Mouse (Mus musculus): Measurements from ENCODE around the gene Dupd1. TPM values are rescaled to one million over a fixed set of nuclear protein-coding genes. Genes with fewer than 3 reads are reported as not detected.
A peak's percentile ranks its signal among the peaks of the same experiment; 100 is the strongest.

Gene Dupd1
- polyA plus RNA-seq, 1 experiment from 2014 or later = 0.10 TPM

- Histone ChIP-seq H3K4me3 (replicated peaks) (no peak overlapping the region), H3K9me3 (replicated peaks) (0 out of 2 replicates have a peak, but pooled peaks cover 4% of the 10 kb centered on the region), H3K4me2 (no peak overlapping the region), H3K9ac (no peak overlapping the region), H3K27me3 (peaks cover 22% of the 10 kb centered on the region), H3K4me1 (replicated peaks) (peaks cover 10% of the 10 kb centered on the region), H3K27ac (replicated peaks) (no peak overlapping the region), H3K36me3 (replicated peaks) (no peaks in the 10 kb centered on the region)
- WGBS (ENCODE audit: insufficient replicate concordance) = 73% methylated on average over 3 of the region's 3 CpGs
- no peak for ATAC-seq (ENCODE audit: insufficient read depth)
Measured at GRCm38 (mm10) chr14:21691070-21691469, 23.3 kb downstream of the Dupd1 start.

GRCm38 (mm10) chr14:21686376-21687279 lies 27.7 kb downstream of the Dupd1 start:
- H3K9me3 ChIP-seq (replicated peaks) = no peaks in the 10 kb centered on the region
- ATAC-seq (ENCODE audit: insufficient read depth) = peak; percentile 37; the same call in 1 of the 2 replicates
- peak overlapping the region; percentile 17 for H3K4me3 ChIP-seq (replicated peaks)
- peak overlapping the region; percentile 51 for H3K4me2 ChIP-seq
- peaks cover 43% of the 10 kb centered on the region for H3K27me3 ChIP-seq
- H3K36me3 ChIP-seq (replicated peaks) = no peaks in the 10 kb centered on the region
- H3K4me1 ChIP-seq (replicated peaks) = peaks cover 17% of the 10 kb centered on the region
- H3K27ac ChIP-seq (replicated peaks) = no peak overlapping the region
- H3K9ac ChIP-seq = no peak overlapping the region
- 16% methylated on average over 49 of the region's 49 CpGs for WGBS (ENCODE audit: insufficient replicate concordance)

DNA sequence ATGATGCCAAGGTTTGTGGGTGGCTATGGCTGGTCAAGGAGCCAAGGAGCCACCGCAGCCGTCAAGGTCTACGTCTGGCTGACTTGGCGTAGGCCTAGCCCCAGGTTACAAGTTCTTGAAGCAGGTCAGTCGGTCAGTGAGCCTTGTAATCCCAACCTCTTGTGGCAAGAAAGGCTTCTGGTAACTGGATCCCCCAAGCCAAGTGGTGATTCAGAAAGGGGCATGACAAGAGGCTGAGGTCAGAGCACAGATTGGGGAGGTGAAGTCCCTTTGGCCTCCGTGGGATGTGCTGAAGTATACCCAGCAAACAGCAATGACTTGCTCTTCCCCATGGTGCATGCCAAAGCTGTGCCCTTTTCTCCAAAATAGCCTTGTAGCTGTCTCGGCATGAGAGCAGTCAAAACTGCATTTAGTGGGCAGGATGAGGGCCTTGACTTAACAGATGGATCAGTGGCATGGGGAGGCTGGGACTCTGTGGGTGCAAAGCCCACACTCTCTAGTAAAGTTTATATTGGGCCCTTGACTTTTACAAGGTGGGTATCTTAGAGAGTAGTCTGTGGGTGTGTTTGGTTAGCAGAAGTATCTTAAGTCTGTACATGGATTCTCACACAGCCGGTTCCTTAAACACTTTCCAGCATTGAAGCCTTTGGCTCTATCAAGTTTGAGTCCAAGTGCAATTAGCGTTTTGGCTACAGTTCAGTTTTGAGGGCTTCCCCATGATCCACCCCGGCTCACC lies 28.8 kb downstream of the Dupd1 start:
- Histone ChIP-seq H3K9ac (no peak overlapping the region), H3K4me1 (replicated peaks) (peaks cover 17% of the 10 kb centered on the region), H3K36me3 (replicated peaks) (no peaks in the 10 kb centered on the region), H3K27me3 (peaks cover 43% of the 10 kb centered on the region), H3K27ac (replicated peaks) (no peak overlapping the region), H3K9me3 (replicated peaks) (no peaks in the 10 kb centered on the region), H3K4me2 (no peak overlapping the region), H3K4me3 (replicated peaks) (no peak overlapping the region)
- ATAC-seq (ENCODE audit: insufficient read depth) = no peak
- 67% methylated on average over 10 of the region's 10 CpGs for WGBS (ENCODE audit: insufficient replicate concordance)

DNA sequence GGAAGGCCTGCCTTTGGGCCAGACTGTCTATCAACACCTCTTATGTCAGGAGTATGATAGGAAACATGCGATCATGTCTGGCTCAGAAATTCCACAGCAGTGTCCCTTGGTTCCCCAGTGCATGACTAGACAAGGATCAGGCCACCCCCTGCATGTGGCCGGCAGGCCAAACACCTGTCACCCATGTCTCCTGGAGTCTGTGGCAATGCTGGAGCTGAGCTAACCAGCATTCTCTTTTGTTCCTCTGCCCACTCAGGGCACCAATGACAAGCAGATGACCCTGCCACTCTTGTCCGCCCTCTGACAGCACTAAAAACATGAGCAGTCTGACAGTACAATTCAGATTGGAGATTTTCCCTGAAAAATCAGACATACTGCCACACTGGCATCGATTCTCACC lies 30.5 kb downstream of the Dupd1 start:
- H3K27ac ChIP-seq (replicated peaks) = no peak overlapping the region
- H3K4me3 ChIP-seq (replicated peaks) = no peak overlapping the region
- peaks cover 20% of the 10 kb centered on the region for H3K4me1 ChIP-seq (replicated peaks)
- no peaks in the 10 kb centered on the region for H3K36me3 ChIP-seq (replicated peaks)
- no peak overlapping the region for H3K4me2 ChIP-seq
- WGBS (ENCODE audit: insufficient replicate concordance) = 69% methylated on average over 4 of the region's 4 CpGs
- no peak for ATAC-seq (ENCODE audit: insufficient read depth)
- no peak overlapping the region for H3K9ac ChIP-seq
- H3K9me3 ChIP-seq (replicated peaks) = no peaks in the 10 kb centered on the region
- peaks cover 43% of the 10 kb centered on the region for H3K27me3 ChIP-seq

- H3K9ac ChIP-seq = no peak overlapping the region
- WGBS (ENCODE audit: insufficient replicate concordance) = 2% methylated on average over 9 of the region's 9 CpGs
- no peak overlapping the region for H3K4me3 ChIP-seq (replicated peaks)
Measured at GRCm38 (mm10) chr14:21682681-21683129, 31.7 kb downstream of the Dupd1 start.

GRCm38 (mm10) chr14:21679631-21680201 lies 34.7 kb downstream of the Dupd1 start:
- ATAC-seq (ENCODE audit: insufficient read depth) = no peak
- Histone ChIP-seq H3K36me3 (replicated peaks) (no peaks in the 10 kb centered on the region), H3K9ac (no peak overlapping the region), H3K4me3 (replicated peaks) (no peak overlapping the region), H3K27me3 (peaks cover 11% of the 10 kb centered on the region), H3K27ac (replicated peaks) (no peak overlapping the region), H3K4me1 (replicated peaks) (peaks cover 10% of the 10 kb centered on the region), H3K4me2 (no peak overlapping the region), H3K9me3 (replicated peaks) (no peaks in the 10 kb centered on the region)
- WGBS (ENCODE audit: insufficient replicate concordance) = 30% methylated on average over 8 of the region's 8 CpGs

More at GRCm38 (mm10) chr14:21682681-21683129, 31.7 kb downstream of the Dupd1 start:
- H3K27ac ChIP-seq (replicated peaks) = no peak overlapping the region
- H3K4me2 ChIP-seq = peak overlapping the region; percentile 51
- no peaks in the 10 kb centered on the region for H3K36me3 ChIP-seq (replicated peaks)
- H3K4me1 ChIP-seq (replicated peaks) = peaks cover 20% of the 10 kb centered on the region
- peak; percentile 68; the same call in 1 of the 2 replicates for ATAC-seq (ENCODE audit: insufficient read depth)
- H3K27me3 ChIP-seq = peaks cover 38% of the 10 kb centered on the region
- H3K9me3 ChIP-seq (replicated peaks) = no peaks in the 10 kb centered on the region

- Histone ChIP-seq H3K9ac (no peak overlapping the region), H3K4me3 (replicated peaks) (no peak overlapping the region), H3K9me3 (replicated peaks) (no peaks in the 10 kb centered on the region), H3K4me2 (no peak overlapping the region), H3K27me3 (peaks cover under 1% of the 10 kb centered on the region), H3K4me1 (replicated peaks) (peaks cover 10% of the 10 kb centered on the region), H3K27ac (replicated peaks) (no peak overlapping the region), H3K36me3 (replicated peaks) (no peaks in the 10 kb centered on the region)
- WGBS (ENCODE audit: insufficient replicate concordance) = 36% methylated on average over 7 of the region's 7 CpGs
- no peak for ATAC-seq (ENCODE audit: insufficient read depth)
Measured at GRCm38 (mm10) chr14:21678509-21679285, 35.7 kb downstream of the Dupd1 start.

- Histone ChIP-seq H3K4me1 (replicated peaks) (peaks cover 3% of the 10 kb centered on the region; the same call in 1 of the 2 replicates), H3K9ac (no peak overlapping the region), H3K27ac (replicated peaks) (no peak overlapping the region), H3K36me3 (replicated peaks) (no peaks in the 10 kb centered on the region), H3K27me3 (no peaks in the 10 kb centered on the region), H3K4me3 (replicated peaks) (no peak overlapping the region), H3K9me3 (replicated peaks) (no peaks in the 10 kb centered on the region), H3K4me2 (no peak overlapping the region)
- no peak for ATAC-seq (ENCODE audit: insufficient read depth)
- WGBS (ENCODE audit: insufficient replicate concordance) = 72% methylated on average over 2 of the region's 2 CpGs
Measured at GRCm38 (mm10) chr14:21676223-21676622, 38.2 kb downstream of the Dupd1 start.

DNA sequence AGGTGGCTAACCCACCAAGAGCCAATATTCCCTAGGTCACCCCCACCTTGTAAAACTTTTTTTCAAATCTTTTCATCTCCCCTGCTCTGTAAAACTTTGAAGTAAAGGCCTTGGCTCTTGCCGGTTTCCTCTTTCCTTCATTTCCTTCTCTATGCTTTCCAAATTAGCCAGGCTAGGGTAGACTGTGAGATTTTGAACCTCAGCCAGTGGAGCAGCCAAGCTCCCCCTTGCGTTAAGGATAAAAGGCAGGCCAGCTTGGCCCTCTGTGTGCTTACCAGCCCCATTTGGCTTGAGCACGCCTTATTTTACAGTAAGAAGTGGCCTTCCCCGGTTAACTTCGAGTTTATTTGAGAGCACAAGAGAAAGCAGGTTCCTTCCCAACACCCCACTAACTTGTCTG lies 39.9 kb downstream of the Dupd1 start:
- WGBS (ENCODE audit: insufficient replicate concordance) = 55% methylated on average over 5 of the region's 5 CpGs

GRCm38 (mm10) chr14:21673100-21673499 lies 41.3 kb downstream of the Dupd1 start:
- Histone ChIP-seq H3K9ac (no peak overlapping the region), H3K27ac (replicated peaks) (no peak overlapping the region), H3K4me2 (no peak overlapping the region), H3K27me3 (no peaks in the 10 kb centered on the region), H3K9me3 (replicated peaks) (no peaks in the 10 kb centered on the region), H3K4me1 (replicated peaks) (peaks cover 13% of the 10 kb centered on the region; the same call in 1 of the 2 replicates), H3K4me3 (replicated peaks) (no peak overlapping the region), H3K36me3 (replicated peaks) (no peaks in the 10 kb centered on the region; the same call in 1 of the 2 replicates)
- 78% methylated on average over 4 of the region's 4 CpGs for WGBS (ENCODE audit: insufficient replicate concordance)
- no peak for ATAC-seq (ENCODE audit: insufficient read depth)

More for the DNA sequence above, 39.9 kb downstream of the Dupd1 start:
- Histone ChIP-seq H3K9ac (no peak overlapping the region), H3K4me1 (replicated peaks) (peaks cover 10% of the 10 kb centered on the region; the same call in 1 of the 2 replicates), H3K4me2 (no peak overlapping the region), H3K27ac (replicated peaks) (no peak overlapping the region), H3K36me3 (replicated peaks) (no peaks in the 10 kb centered on the region; the same call in 1 of the 2 replicates), H3K4me3 (replicated peaks) (no peak overlapping the region), H3K9me3 (replicated peaks) (no peaks in the 10 kb centered on the region), H3K27me3 (no peaks in the 10 kb centered on the region)
- ATAC-seq (ENCODE audit: insufficient read depth) = no peak

All from liver, embryonic 15.5 days (tissue).